Mouse (Mus musculus): ENCODE data around the gene Rbm47. TPM values are rescaled to one million over a fixed set of nuclear protein-coding genes. Genes with fewer than 3 reads are reported as not detected.

The Rbm47 gene
- polyA plus RNA-seq, 1 experiment from 2014 or later = 41.5 TPM

GRCm38 (mm10) chr5:66168462-66169098 lies 4.3 kb downstream of the Rbm47 start:
- ATAC-seq (no peak), DNase-seq (ENCODE audit: low spot score) (no peak)
- no peak overlapping the region for H3K4me3 ChIP-seq (ENCODE audit: low read depth, low read length)
- no peaks in the 10 kb centered on the region for H3K9me3 ChIP-seq (ENCODE audit: low read length)
- no peak overlapping the region for H3K4me2 ChIP-seq (replicated peaks; ENCODE audit: low read depth, low read length)
- no peak overlapping the region for H3K9ac ChIP-seq (replicated peaks; ENCODE audit: low read depth)
- WGBS = 83% methylated on average over 8 of the region's 8 CpGs
- H3K36me3 ChIP-seq (ENCODE audit: insufficient read depth, low read length) = no peaks in the 10 kb centered on the region
- TF ChIP-seq CTCF (IDR thresholded peaks at IDR 0.05) (no peak), EP300 (IDR thresholded peaks at IDR 0.05) (no peak)
- H3K27ac ChIP-seq (ENCODE audit: low read length) = no peak overlapping the region
- H3K4me1 ChIP-seq (ENCODE audit: insufficient read depth, low read depth, low read length) = no peaks in the 10 kb centered on the region
- no peaks in the 10 kb centered on the region for H3K27me3 ChIP-seq (replicated peaks; ENCODE audit: insufficient read depth, low read length)

- H3K36me3 ChIP-seq (ENCODE audit: insufficient read depth, low read length) = no peaks in the 10 kb centered on the region
These were observed 6.0 kb downstream of the Rbm47 start for GRCm38 (mm10) chr5:66166931-66167330.

GRCm38 (mm10) chr5:66166193-66166629 lies 6.7 kb downstream of the Rbm47 start:
- no peaks in the 10 kb centered on the region for H3K9me3 ChIP-seq (ENCODE audit: low read length)
- H3K4me3 ChIP-seq (ENCODE audit: low read depth, low read length) = no peak overlapping the region
- no peaks in the 10 kb centered on the region for H3K4me1 ChIP-seq (ENCODE audit: insufficient read depth, low read depth, low read length)
- DNase-seq (ENCODE audit: low spot score) (no peak), ATAC-seq (peak; percentile 79)
- H3K4me2 ChIP-seq (replicated peaks; ENCODE audit: low read depth, low read length) = no peak overlapping the region
- no peak overlapping the region for H3K9ac ChIP-seq (replicated peaks; ENCODE audit: low read depth)
- H3K27ac ChIP-seq (ENCODE audit: low read length) = no peak overlapping the region
- WGBS = 19% methylated on average over 4 of the region's 4 CpGs
- H3K27me3 ChIP-seq (replicated peaks; ENCODE audit: insufficient read depth, low read length) = no peaks in the 10 kb centered on the region
- H3K36me3 ChIP-seq (ENCODE audit: insufficient read depth, low read length) = no peaks in the 10 kb centered on the region
- no peak for TF ChIP-seq EP300 (IDR thresholded peaks at IDR 0.05)
- no peak for TF ChIP-seq CTCF (IDR thresholded peaks at IDR 0.05)

More at GRCm38 (mm10) chr5:66166931-66167330, 6.0 kb downstream of the Rbm47 start:
- WGBS = 72% methylated on average over 5 of the region's 5 CpGs
- Histone ChIP-seq H3K4me2 (replicated peaks; ENCODE audit: low read depth, low read length) (no peak overlapping the region), H3K4me3 (ENCODE audit: low read depth, low read length) (no peak overlapping the region), H3K27ac (ENCODE audit: low read length) (no peak overlapping the region), H3K9me3 (ENCODE audit: low read length) (no peaks in the 10 kb centered on the region), H3K4me1 (ENCODE audit: insufficient read depth, low read depth, low read length) (no peaks in the 10 kb centered on the region), H3K9ac (replicated peaks; ENCODE audit: low read depth) (no peak overlapping the region), H3K27me3 (replicated peaks; ENCODE audit: insufficient read depth, low read length) (no peaks in the 10 kb centered on the region)
- no peak for TF ChIP-seq EP300 (IDR thresholded peaks at IDR 0.05)
- no peak for TF ChIP-seq CTCF (IDR thresholded peaks at IDR 0.05)
- no peak for DNase-seq (ENCODE audit: low spot score)
- no peak for ATAC-seq

- WGBS = 44% methylated on average over 8 of the region's 8 CpGs
- no peak for TF ChIP-seq CTCF (IDR thresholded peaks at IDR 0.05)
- no peak for TF ChIP-seq EP300 (IDR thresholded peaks at IDR 0.05)
These were observed 7.2 kb downstream of the Rbm47 start for GRCm38 (mm10) chr5:66165748-66166147.

GRCm38 (mm10) chr5:66156431-66156962 lies 16.4 kb downstream of the Rbm47 start:
- Histone ChIP-seq H3K4me2 (replicated peaks; ENCODE audit: low read depth, low read length) (no peak overlapping the region), H3K4me1 (ENCODE audit: insufficient read depth, low read depth, low read length) (no peaks in the 10 kb centered on the region), H3K4me3 (ENCODE audit: low read depth, low read length) (no peak overlapping the region), H3K36me3 (ENCODE audit: insufficient read depth, low read length) (no peaks in the 10 kb centered on the region), H3K9ac (replicated peaks; ENCODE audit: low read depth) (no peak overlapping the region), H3K27me3 (replicated peaks; ENCODE audit: insufficient read depth, low read length) (0 out of 2 replicates have a peak, but pooled peaks cover 2% of the 10 kb centered on the region), H3K9me3 (ENCODE audit: low read length) (no peaks in the 10 kb centered on the region), H3K27ac (ENCODE audit: low read length) (no peak overlapping the region)
- DNase-seq (ENCODE audit: low spot score) (no peak), ATAC-seq (no peak)
- 66% methylated on average over 9 of the region's 9 CpGs for WGBS
- TF ChIP-seq CTCF (IDR thresholded peaks at IDR 0.05) = no peak

More at GRCm38 (mm10) chr5:66165748-66166147, 7.2 kb downstream of the Rbm47 start:
- H3K36me3 ChIP-seq (ENCODE audit: insufficient read depth, low read length) = no peaks in the 10 kb centered on the region
- no peaks in the 10 kb centered on the region for H3K27me3 ChIP-seq (replicated peaks; ENCODE audit: insufficient read depth, low read length)
- H3K27ac ChIP-seq (ENCODE audit: low read length) = no peak overlapping the region
- no peaks in the 10 kb centered on the region for H3K4me1 ChIP-seq (ENCODE audit: insufficient read depth, low read depth, low read length)
- peak; percentile 52 for ATAC-seq
- no peak overlapping the region for H3K9ac ChIP-seq (replicated peaks; ENCODE audit: low read depth)
- no peaks in the 10 kb centered on the region for H3K9me3 ChIP-seq (ENCODE audit: low read length)
- H3K4me2 ChIP-seq (replicated peaks; ENCODE audit: low read depth, low read length) = no peak overlapping the region
- DNase-seq (ENCODE audit: low spot score) = no peak
- no peak overlapping the region for H3K4me3 ChIP-seq (ENCODE audit: low read depth, low read length)

- Histone ChIP-seq H3K27me3 (replicated peaks; ENCODE audit: insufficient read depth, low read length) (0 out of 2 replicates have a peak, but pooled peaks cover 2% of the 10 kb centered on the region), H3K36me3 (ENCODE audit: insufficient read depth, low read length) (no peaks in the 10 kb centered on the region), H3K4me3 (ENCODE audit: low read depth, low read length) (no peak overlapping the region), H3K27ac (ENCODE audit: low read length) (no peak overlapping the region), H3K4me2 (replicated peaks; ENCODE audit: low read depth, low read length) (no peak overlapping the region), H3K9me3 (ENCODE audit: low read length) (no peaks in the 10 kb centered on the region), H3K9ac (replicated peaks; ENCODE audit: low read depth) (no peak overlapping the region), H3K4me1 (ENCODE audit: insufficient read depth, low read depth, low read length) (no peaks in the 10 kb centered on the region)
- TF ChIP-seq EP300 (IDR thresholded peaks at IDR 0.05) (no peak), CTCF (IDR thresholded peaks at IDR 0.05) (no peak)
- DNase-seq (ENCODE audit: low spot score) (no peak), ATAC-seq (no peak)
- 70% methylated on average over 6 of the region's 6 CpGs for WGBS
These were observed 18.3 kb downstream of the Rbm47 start for GRCm38 (mm10) chr5:66154616-66155015.

Measured in lung, postnatal 0 days (tissue).